Comparison of ENCODE assay signal across 14 mouse cellular contexts in the genomic region with DNA sequence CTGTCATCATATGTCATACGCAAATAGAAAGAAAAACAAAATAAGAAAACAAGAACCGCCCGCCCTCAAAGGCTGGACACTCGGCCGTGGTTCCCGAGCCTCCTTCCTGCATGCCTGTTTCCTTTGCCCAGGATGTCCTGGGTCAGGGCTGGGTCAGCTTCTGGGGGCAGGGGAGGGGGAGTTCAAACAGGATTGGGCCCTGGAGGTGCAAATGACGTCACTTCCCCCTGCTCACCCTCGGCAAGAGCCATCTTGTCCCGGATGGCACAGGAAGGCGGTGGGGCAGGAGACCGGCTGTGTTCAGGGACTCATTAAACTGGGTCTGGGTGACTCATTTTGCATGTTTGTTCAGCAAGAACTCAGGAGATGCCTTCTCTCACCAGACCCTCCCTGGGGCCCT. TPM values are rescaled to one million over a fixed set of nuclear protein-coding genes. Genes with fewer than 3 reads are reported as not detected.
DNase-seq lines count a peak whose midpoint lies in the region; ATAC-seq and TF ChIP-seq lines count a peak whose summit lies in the region.
"Had no signal": no experiment of that assay in that cellular context is flagged by ENCODE, and none has a peak within 500 bp of the region (broad histone marks: within the 10 kb centered on the region; RNA-seq: fewer than 3 reads in every experiment).

No protein-coding gene starts in this region.

- peak; percentile 18 for DNase-seq in embryo, embryonic 11 days
- no peak for DNase-seq in embryo, embryonic 9.5 days (ENCODE audit: extremely low spot score)
- peak; percentile 67 for DNase-seq in urinary bladder, postnatal 14 days (ENCODE audit: low spot score)
- DNase-seq in urinary bladder, postnatal 10 days (ENCODE audit: low spot score), result no peak
- DNase-seq in kidney, postnatal 36 days, result peak; percentile 54 to 64
- no peak for DNase-seq in stomach, postnatal 0 days (ENCODE audit: low spot score)
- no peak for DNase-seq in thymus, adult 2 months
- DNase-seq: cerebellum, adult 8-10 months; thymus, postnatal 4 days had no signal

- TF ChIP-seq EP300 in stomach, postnatal 0 days (optimal IDR thresholded peaks at IDR 0.05), result no peak

- 0 out of 2 replicates have a peak, but pooled peaks have one; percentile 12 for ATAC-seq in stomach, postnatal 0 days (ENCODE audit: low FRiP score, low TSS enrichment)
- ATAC-seq in hindbrain, embryonic 13.5 days (ENCODE audit: low FRiP score), result no peak
- ATAC-seq: CD4-positive, CD25-positive, alpha-beta regulatory T cell, adult 4 months; forebrain, embryonic 15.5 days; midbrain, embryonic 15.5 days had no signal

- H3K27ac ChIP-seq in stomach, postnatal 0 days (replicated peaks), result peak overlapping the region; percentile 49
- H3K27ac ChIP-seq in hindbrain, embryonic 13.5 days, result no peak overlapping the region
- no peak overlapping the region for H3K27ac ChIP-seq in thymus, adult 2 months (ENCODE audit: control insufficient read depth, insufficient read depth, low read length)
- H3K27ac ChIP-seq: embryonic facial prominence, embryonic 12.5 days; forebrain, embryonic 15.5 days; midbrain, embryonic 15.5 days had no signal

- no peak for TF ChIP-seq CTCF in stomach, postnatal 0 days (IDR thresholded peaks at IDR 0.05; ENCODE audit: low read depth)
- no peak for TF ChIP-seq CTCF in thymus, adult 2 months (IDR thresholded peaks at IDR 0.05; ENCODE audit: borderline replicate concordance, control insufficient read depth, extremely low read depth, insufficient read depth, low read length, poor library complexity)

- H3K36me3 ChIP-seq in stomach, postnatal 0 days (ENCODE audit: control insufficient read depth, insufficient read depth, low read length), result no peaks in the 10 kb centered on the region
- H3K36me3 ChIP-seq in hindbrain, embryonic 13.5 days, result no peaks in the 10 kb centered on the region
- H3K36me3 ChIP-seq in thymus, adult 2 months (ENCODE audit: control insufficient read depth, insufficient read depth, low read length), result no peaks in the 10 kb centered on the region
- H3K36me3 ChIP-seq: embryonic facial prominence, embryonic 12.5 days; forebrain, embryonic 15.5 days; midbrain, embryonic 15.5 days had no signal

- H3K4me2 ChIP-seq in stomach, postnatal 0 days (replicated peaks; ENCODE audit: low read depth), result no peak overlapping the region
- no peak overlapping the region for H3K4me2 ChIP-seq in hindbrain, embryonic 13.5 days
- H3K4me2 ChIP-seq: embryonic facial prominence, embryonic 12.5 days; forebrain, embryonic 15.5 days; midbrain, embryonic 15.5 days had no signal

- WGBS in stomach, postnatal 0 days, result 56% methylated on average over 11 of the region's 11 CpGs
- WGBS in hindbrain, embryonic 13.5 days, result 79% methylated on average over 11 of the region's 11 CpGs
- 91% methylated on average over 11 of the region's 11 CpGs for WGBS in thymus, adult 2 months

- H3K9ac ChIP-seq in stomach, postnatal 0 days (ENCODE audit: low read length), result no peak overlapping the region
- no peak overlapping the region for H3K9ac ChIP-seq in hindbrain, embryonic 13.5 days
- H3K9ac ChIP-seq: embryonic facial prominence, embryonic 12.5 days; forebrain, embryonic 15.5 days; midbrain, embryonic 15.5 days had no signal

- H3K27me3 ChIP-seq in stomach, postnatal 0 days (ENCODE audit: control insufficient read depth, insufficient read depth, low read length), result no peaks in the 10 kb centered on the region
- H3K27me3 ChIP-seq in hindbrain, embryonic 13.5 days, result 0 out of 2 replicates have a peak, but pooled peaks cover 5% of the 10 kb centered on the region
- no peaks in the 10 kb centered on the region for H3K27me3 ChIP-seq in thymus, adult 2 months (ENCODE audit: control insufficient read depth, insufficient read depth, low read length)
- H3K27me3 ChIP-seq: embryonic facial prominence, embryonic 12.5 days; forebrain, embryonic 15.5 days; midbrain, embryonic 15.5 days had no signal

- H3K9me3 ChIP-seq in stomach, postnatal 0 days (ENCODE audit: control insufficient read depth, low read length), result no peaks in the 10 kb centered on the region
- no peaks in the 10 kb centered on the region for H3K9me3 ChIP-seq in hindbrain, embryonic 13.5 days
- H3K9me3 ChIP-seq: embryonic facial prominence, embryonic 12.5 days; forebrain, embryonic 15.5 days; midbrain, embryonic 15.5 days had no signal

- H3K4me1 ChIP-seq in stomach, postnatal 0 days (replicated peaks; ENCODE audit: control insufficient read depth, insufficient read depth), result no peaks in the 10 kb centered on the region; the same call in 1 of the 2 replicates
- H3K4me1 ChIP-seq in hindbrain, embryonic 13.5 days (replicated peaks), result peaks cover 6% of the 10 kb centered on the region
- H3K4me1 ChIP-seq in thymus, adult 2 months (replicated peaks; ENCODE audit: control insufficient read depth, insufficient read depth, low read length), result 0 out of 2 replicates have a peak, but pooled peaks cover 2% of the 10 kb centered on the region
- H3K4me1 ChIP-seq: embryonic facial prominence, embryonic 12.5 days had no signal

- TF ChIP-seq POLR2A in thymus, adult 2 months (IDR thresholded peaks at IDR 0.05; ENCODE audit: control insufficient read depth, extremely low read depth, insufficient read depth, low read length, poor library complexity), result no peak

- H3K4me3 ChIP-seq in stomach, postnatal 0 days (ENCODE audit: low read depth, low read length), result no peak overlapping the region
- no peak overlapping the region for H3K4me3 ChIP-seq in hindbrain, embryonic 13.5 days
- no peak overlapping the region for H3K4me3 ChIP-seq in thymus, adult 2 months (ENCODE audit: control insufficient read depth, insufficient read depth, low read length)
- H3K4me3 ChIP-seq: embryonic facial prominence, embryonic 12.5 days; forebrain, embryonic 15.5 days; midbrain, embryonic 15.5 days had no signal

RNA-seq across cellular contexts. Expression of a gene that starts 11.8 kb away (rescaled TPM):
- 51.1 and 51.3 TPM in 2 replicates for polyA plus RNA-seq in stomach, postnatal 0 days (2015; fragmentation: Nextera tagmentation; extraction: Ambion mirVana)
- 96.3 and 98.0 TPM in 2 replicates for polyA plus RNA-seq in hindbrain, embryonic 13.5 days (2015; fragmentation: Nextera tagmentation; extraction: Ambion mirVana)
- polyA plus RNA-seq in thymus, adult 2 months (2012; rRNA removed), result 97.1 and 97.8 TPM in 2 replicates

Comparison
In these comparisons a context has a peak if more than half of its experiments do, and no peak if none do; other contexts are left out.
1. DNase-seq: peak in embryo, embryonic 11 days (single experiment), urinary bladder, postnatal 14 days (single experiment) and kidney, postnatal 36 days (2 of 2); none in embryo, embryonic 9.5 days (single experiment), urinary bladder, postnatal 10 days (single experiment), stomach, postnatal 0 days (single experiment) and thymus, adult 2 months (single experiment).